Mouse (Mus musculus): Measurements from ENCODE around the gene Gm20820. TPM values are rescaled to one million over a fixed set of nuclear protein-coding genes. Genes with fewer than 3 reads are reported as not detected.

Gm20820 gene
- polyA plus RNA-seq (2017; shearing (Covaris generic)), result not detected

GRCm38 (mm10) chrY:86061472-86061871 lies at the start of gene Gm20820:
Gene Gm20820 (plus strand): TSS chrY:86061772.

